ENCODE assay signal across 26 mouse cellular contexts in genomic region chr10:79755854-79756253, GRCm38 (mm10). TPM values are rescaled to one million over a fixed set of nuclear protein-coding genes. Genes with fewer than 3 reads are reported as not detected.
DNase-seq lines count a peak whose midpoint lies in the region; ATAC-seq lines count a peak whose summit lies in the region.
"Had no signal": no experiment of that assay in that cellular context is flagged by ENCODE, and none has a peak within 500 bp of the region (broad histone marks: within the 10 kb centered on the region; RNA-seq: fewer than 3 reads in every experiment).

No protein-coding gene starts in this region.

- H3K9ac ChIP-seq in forebrain, embryonic 13.5 days, result no peak overlapping the region
- no peak overlapping the region for H3K9ac ChIP-seq in forebrain, embryonic 16.5 days (replicated peaks; ENCODE audit: low read depth, low read length)
- H3K9ac ChIP-seq in midbrain, embryonic 15.5 days, result no peak overlapping the region
- H3K9ac ChIP-seq in midbrain, embryonic 11.5 days (ENCODE audit: low read length), result no peak overlapping the region
- no peak overlapping the region for H3K9ac ChIP-seq in neural tube, embryonic 15.5 days (replicated peaks)
- H3K9ac ChIP-seq: liver, postnatal 0 days had no signal

- no peak overlapping the region for H3K27ac ChIP-seq in forebrain, embryonic 13.5 days
- no peak overlapping the region for H3K27ac ChIP-seq in forebrain, embryonic 16.5 days (ENCODE audit: low read length)
- no peak overlapping the region for H3K27ac ChIP-seq in midbrain, embryonic 15.5 days
- no peak overlapping the region for H3K27ac ChIP-seq in midbrain, embryonic 11.5 days (ENCODE audit: low read depth, low read length)
- H3K27ac ChIP-seq in neural tube, embryonic 15.5 days (replicated peaks), result no peak overlapping the region
- H3K27ac ChIP-seq: hindbrain, embryonic 15.5 days; macrophage; midbrain, embryonic 12.5 days had no signal

- H3K27me3 ChIP-seq in forebrain, embryonic 13.5 days, result no peaks in the 10 kb centered on the region
- no peaks in the 10 kb centered on the region for H3K27me3 ChIP-seq in forebrain, embryonic 16.5 days (replicated peaks; ENCODE audit: control insufficient read depth, insufficient read depth, low read length)
- no peaks in the 10 kb centered on the region for H3K27me3 ChIP-seq in midbrain, embryonic 15.5 days (replicated peaks)
- no peaks in the 10 kb centered on the region for H3K27me3 ChIP-seq in midbrain, embryonic 11.5 days (ENCODE audit: control insufficient read depth, insufficient read depth, low read length)
- no peaks in the 10 kb centered on the region for H3K27me3 ChIP-seq in neural tube, embryonic 15.5 days (replicated peaks)
- H3K27me3 ChIP-seq: hindbrain, embryonic 15.5 days had no signal

- H3K4me3 ChIP-seq in forebrain, embryonic 13.5 days, result no peak overlapping the region
- H3K4me3 ChIP-seq in forebrain, embryonic 16.5 days (replicated peaks; ENCODE audit: low read length), result no peak overlapping the region
- H3K4me3 ChIP-seq in midbrain, embryonic 15.5 days, result no peak overlapping the region
- H3K4me3 ChIP-seq in midbrain, embryonic 11.5 days (ENCODE audit: low read depth, low read length), result no peak overlapping the region
- no peak overlapping the region for H3K4me3 ChIP-seq in neural tube, embryonic 15.5 days (replicated peaks)
- H3K4me3 ChIP-seq: myocyte had no signal

- DNase-seq in midbrain, embryonic 11.5 days (ENCODE audit: low spot score, missing footprints), result no peak
- peak; percentile 39 for DNase-seq in ZHBTc4 (ENCODE audit: low read depth, low spot score)
- DNase-seq in gastrocnemius, postnatal 4 days (ENCODE audit: low spot score in 2 of 2), result no peak
- DNase-seq: adrenal gland, postnatal 14 days; forebrain, postnatal 0 days; gastrocnemius, postnatal 14 days; heart, adult 18-20 months; heart, postnatal 10 days; kidney, postnatal 25 days; liver, postnatal 0 days; spleen, adult 18-20 months; thymus, postnatal 14 days had no signal

- ATAC-seq in forebrain, embryonic 13.5 days, result no peak
- no peak for ATAC-seq in forebrain, embryonic 16.5 days
- ATAC-seq in midbrain, embryonic 15.5 days (replicated peaks), result peak; percentile 19; the same call in 1 of the 2 replicates
- ATAC-seq in midbrain, embryonic 11.5 days (ENCODE audit: low FRiP score), result no peak
- no peak for ATAC-seq in neural tube, embryonic 15.5 days (ENCODE audit: low FRiP score)
- ATAC-seq: intestine, postnatal 0 days had no signal

- WGBS in forebrain, embryonic 13.5 days, result 80% methylated on average over 3 of the region's 3 CpGs
- 91% methylated on average over 3 of the region's 3 CpGs for WGBS in forebrain, embryonic 16.5 days
- WGBS in midbrain, embryonic 15.5 days, result 81% methylated on average over 3 of the region's 3 CpGs
- WGBS in midbrain, embryonic 11.5 days, result 83% methylated on average over 3 of the region's 3 CpGs
- WGBS in neural tube, embryonic 15.5 days, result 81% methylated on average over 3 of the region's 3 CpGs

- no peaks in the 10 kb centered on the region for H3K9me3 ChIP-seq in forebrain, embryonic 13.5 days (replicated peaks)
- H3K9me3 ChIP-seq in forebrain, embryonic 16.5 days (ENCODE audit: control insufficient read depth, low read length), result no peaks in the 10 kb centered on the region
- no peaks in the 10 kb centered on the region for H3K9me3 ChIP-seq in midbrain, embryonic 15.5 days
- H3K9me3 ChIP-seq in midbrain, embryonic 11.5 days (ENCODE audit: control insufficient read depth, low read length), result no peaks in the 10 kb centered on the region
- no peaks in the 10 kb centered on the region for H3K9me3 ChIP-seq in neural tube, embryonic 15.5 days (replicated peaks)
- H3K9me3 ChIP-seq: heart, embryonic 12.5 days; hindbrain, embryonic 15.5 days; midbrain, embryonic 12.5 days had no signal

- peaks cover 51% of the 10 kb centered on the region for H3K36me3 ChIP-seq in forebrain, embryonic 13.5 days (ENCODE audit: poor library complexity, severe bottlenecking)
- H3K36me3 ChIP-seq in forebrain, embryonic 16.5 days (ENCODE audit: control insufficient read depth, insufficient read depth), result peaks cover 20% of the 10 kb centered on the region
- H3K36me3 ChIP-seq in midbrain, embryonic 15.5 days (replicated peaks), result peaks cover 41% of the 10 kb centered on the region
- peaks cover 26% of the 10 kb centered on the region for H3K36me3 ChIP-seq in midbrain, embryonic 11.5 days (ENCODE audit: control insufficient read depth, insufficient read depth, low read length)
- peaks cover 46% of the 10 kb centered on the region for H3K36me3 ChIP-seq in neural tube, embryonic 15.5 days

- peaks cover 10% of the 10 kb centered on the region for H3K4me1 ChIP-seq in forebrain, embryonic 13.5 days
- H3K4me1 ChIP-seq in forebrain, embryonic 16.5 days (replicated peaks; ENCODE audit: control insufficient read depth, insufficient read depth, low read length), result peaks cover 6% of the 10 kb centered on the region; the same call in 1 of the 2 replicates
- peaks cover 8% of the 10 kb centered on the region for H3K4me1 ChIP-seq in midbrain, embryonic 15.5 days
- H3K4me1 ChIP-seq in midbrain, embryonic 11.5 days (ENCODE audit: control insufficient read depth, insufficient read depth, low read length), result peaks cover 8% of the 10 kb centered on the region
- peaks cover 9% of the 10 kb centered on the region for H3K4me1 ChIP-seq in neural tube, embryonic 15.5 days

- H3K4me2 ChIP-seq in forebrain, embryonic 13.5 days, result 0 out of 2 replicates have a peak overlapping the region, but pooled peaks have one; percentile 76
- H3K4me2 ChIP-seq in forebrain, embryonic 16.5 days (ENCODE audit: low read length), result no peak overlapping the region
- H3K4me2 ChIP-seq in midbrain, embryonic 15.5 days, result no peak overlapping the region
- no peak overlapping the region for H3K4me2 ChIP-seq in midbrain, embryonic 11.5 days
- 0 out of 2 replicates have a peak overlapping the region, but pooled peaks have one; percentile 86 for H3K4me2 ChIP-seq in neural tube, embryonic 15.5 days

RNA-seq across cellular contexts. Expression of gene Fgf22, which starts 1.0 kb away (rescaled TPM):
- 0.48 and 0.71 TPM in 2 replicates for polyA plus RNA-seq in forebrain, embryonic 13.5 days (2015; fragmentation: Nextera tagmentation; extraction: Ambion mirVana)
- 0.25 and 0.73 TPM in 2 replicates for polyA plus RNA-seq in forebrain, embryonic 16.5 days (2015; fragmentation: Nextera tagmentation; extraction: Ambion mirVana)
- 1.4 and 1.6 TPM in 2 replicates for polyA plus RNA-seq in midbrain, embryonic 15.5 days (2015; fragmentation: Nextera tagmentation; extraction: Ambion mirVana)
- 0.08 and 0.32 TPM in 2 replicates for polyA plus RNA-seq in midbrain, embryonic 11.5 days (2014; fragmentation: Nextera tagmentation; extraction: Ambion mirVana)
- polyA plus RNA-seq in neural tube, embryonic 15.5 days (2015; fragmentation: Nextera tagmentation; extraction: Ambion mirVana), result 2.7 and 3.4 TPM in 2 replicates
- total RNA-seq in gastrocnemius, postnatal 4 days (2021), result not detected
- total RNA-seq: adrenal gland, postnatal 14 days; gastrocnemius, postnatal 14 days; heart, adult 18-20 months; heart, postnatal 10 days had no signal
- polyA plus RNA-seq: intestine, postnatal 0 days; liver, embryonic 11.5 days; liver, postnatal 0 days; macrophage had no signal

RNA-seq across cellular contexts. Expression of gene Polrmt, which starts 9.5 kb away (rescaled TPM):
- polyA plus RNA-seq in forebrain, embryonic 13.5 days (2015; fragmentation: Nextera tagmentation; extraction: Ambion mirVana), result 39.1 and 43.8 TPM in 2 replicates
- polyA plus RNA-seq in forebrain, embryonic 16.5 days (2015; fragmentation: Nextera tagmentation; extraction: Ambion mirVana), result 47.1 and 50.0 TPM in 2 replicates
- 48.3 and 50.6 TPM in 2 replicates for polyA plus RNA-seq in midbrain, embryonic 15.5 days (2015; fragmentation: Nextera tagmentation; extraction: Ambion mirVana)
- polyA plus RNA-seq in midbrain, embryonic 11.5 days (2014; fragmentation: Nextera tagmentation; extraction: Ambion mirVana), result 28.5 and 31.2 TPM in 2 replicates
- polyA plus RNA-seq in neural tube, embryonic 15.5 days (2015; fragmentation: Nextera tagmentation; extraction: Ambion mirVana), result 43.4 TPM in 2 replicates
- total RNA-seq in gastrocnemius, postnatal 4 days (2021), result 10 to 100 TPM; 25.5 to 27.8 TPM

RNA-seq across cellular contexts. Expression of gene Rnf126, which starts 10.9 kb away (rescaled TPM):
- polyA plus RNA-seq in forebrain, embryonic 13.5 days (2015; fragmentation: Nextera tagmentation; extraction: Ambion mirVana), result 70.9 and 74.8 TPM in 2 replicates
- polyA plus RNA-seq in forebrain, embryonic 16.5 days (2015; fragmentation: Nextera tagmentation; extraction: Ambion mirVana), result 85.8 and 87.2 TPM in 2 replicates
- polyA plus RNA-seq in midbrain, embryonic 15.5 days (2015; fragmentation: Nextera tagmentation; extraction: Ambion mirVana), result 109 and 117 TPM in 2 replicates
- 69.9 and 81.9 TPM in 2 replicates for polyA plus RNA-seq in midbrain, embryonic 11.5 days (2014; fragmentation: Nextera tagmentation; extraction: Ambion mirVana)
- 108 and 110 TPM in 2 replicates for polyA plus RNA-seq in neural tube, embryonic 15.5 days (2015; fragmentation: Nextera tagmentation; extraction: Ambion mirVana)
- total RNA-seq in gastrocnemius, postnatal 4 days (2021), result 10 to 100 TPM; 45.0 to 52.5 TPM

RNA-seq across cellular contexts. Expression of gene Fstl3, which starts 21.2 kb away (rescaled TPM):
- polyA plus RNA-seq in forebrain, embryonic 13.5 days (2015; fragmentation: Nextera tagmentation; extraction: Ambion mirVana), result 0.40 and 0.62 TPM in 2 replicates
- 1.1 and 1.4 TPM in 2 replicates for polyA plus RNA-seq in forebrain, embryonic 16.5 days (2015; fragmentation: Nextera tagmentation; extraction: Ambion mirVana)
- polyA plus RNA-seq in midbrain, embryonic 15.5 days (2015; fragmentation: Nextera tagmentation; extraction: Ambion mirVana), result 1.9 and 2.0 TPM in 2 replicates
- polyA plus RNA-seq in midbrain, embryonic 11.5 days (2014; fragmentation: Nextera tagmentation; extraction: Ambion mirVana), result 0.60 and 1.2 TPM in 2 replicates
- polyA plus RNA-seq in neural tube, embryonic 15.5 days (2015; fragmentation: Nextera tagmentation; extraction: Ambion mirVana), result 2.6 and 4.5 TPM in 2 replicates
- total RNA-seq in gastrocnemius, postnatal 4 days (2021), result 1 to 10 TPM; 1.1 to 2.1 TPM

RNA-seq across cellular contexts. Expression of gene Prss57, which starts 34.9 kb away (rescaled TPM):
- 0.09 and 0.13 TPM in 2 replicates for polyA plus RNA-seq in forebrain, embryonic 13.5 days (2015; fragmentation: Nextera tagmentation; extraction: Ambion mirVana)
- polyA plus RNA-seq in forebrain, embryonic 16.5 days (2015; fragmentation: Nextera tagmentation; extraction: Ambion mirVana), result 0.36 and 0.62 TPM in 2 replicates
- polyA plus RNA-seq in midbrain, embryonic 15.5 days (2015; fragmentation: Nextera tagmentation; extraction: Ambion mirVana), result 0.17 TPM in 1 of 2 replicates, not detected in the other
- 0.10 and 0.40 TPM in 2 replicates for polyA plus RNA-seq in midbrain, embryonic 11.5 days (2014; fragmentation: Nextera tagmentation; extraction: Ambion mirVana)
- 0.14 and 10.2 TPM in 2 replicates for polyA plus RNA-seq in neural tube, embryonic 15.5 days (2015; fragmentation: Nextera tagmentation; extraction: Ambion mirVana)
- not detected for total RNA-seq in gastrocnemius, postnatal 4 days (2021)
- total RNA-seq: adrenal gland, postnatal 14 days; forebrain, postnatal 0 days; gastrocnemius, postnatal 14 days; heart, adult 18-20 months; heart, postnatal 10 days had no signal
- polyA plus RNA-seq: C2C12; kidney, embryonic 14.5 days; limb, embryonic 11.5 days; macrophage had no signal

Comparison
In these comparisons a context has a peak if more than half of its experiments do, and no peak if none do; other contexts are left out.
1. H3K4me2 ChIP-seq: peak in forebrain, embryonic 13.5 days (single experiment) and neural tube, embryonic 15.5 days (single experiment); none in forebrain, embryonic 16.5 days (single experiment), midbrain, embryonic 15.5 days (single experiment) and midbrain, embryonic 11.5 days (single experiment).